Mouse (Mus musculus): ENCODE results near the gene Cln5.

Gene Cln5

GRCm38 (mm10) chr14:103069864-103070611 is at the start of gene Cln5:
Cln5 (plus strand) TSS chr14:103070216.
- DNase-seq (ENCODE audit: low spot score in 2 of 2) = peak; percentile 91 to 95

- no peak for DNase-seq (ENCODE audit: low spot score in 2 of 2)
These were observed 40.8 kb upstream of the Cln5 start for GRCm38 (mm10) chr14:103029203-103029602.

- DNase-seq (ENCODE audit: low spot score in 2 of 2) = peak; percentile 8 to 20
These were observed 36.7 kb upstream of the Cln5 start for GRCm38 (mm10) chr14:103033271-103033823.

GRCm38 (mm10) chr14:103034076-103034475 is 35.9 kb upstream of the Cln5 start:
- no peak for DNase-seq (ENCODE audit: low spot score in 2 of 2)

GRCm38 (mm10) chr14:103037016-103037415 is 33.0 kb upstream of the Cln5 start:
- DNase-seq (ENCODE audit: low spot score in 2 of 2) = no peak

- no peak for DNase-seq (ENCODE audit: low spot score in 2 of 2)
These were observed 23.3 kb upstream of the Cln5 start, which contains the start of gene Acod1 for GRCm38 (mm10) chr14:103046677-103047076. Acod1 (plus strand) TSS chr14:103046977.

GRCm38 (mm10) chr14:103048292-103049086 is 21.5 kb upstream of the Cln5 start:
- DNase-seq (ENCODE audit: low spot score in 2 of 2) = no peak

- peak; percentile 81 for DNase-seq (ENCODE audit: low spot score in 2 of 2)
These were observed 18.8 kb upstream of the Cln5 start for GRCm38 (mm10) chr14:103051159-103051769.

GRCm38 (mm10) chr14:103054731-103055130 is 15.3 kb upstream of the Cln5 start:
- DNase-seq (ENCODE audit: low spot score in 2 of 2) = no peak

GRCm38 (mm10) chr14:103056601-103057000 is 13.4 kb upstream of the Cln5 start:
- DNase-seq (ENCODE audit: low spot score in 2 of 2) = no peak

GRCm38 (mm10) chr14:103058998-103059397 is 11.0 kb upstream of the Cln5 start:
- no peak for DNase-seq (ENCODE audit: low spot score in 2 of 2)

GRCm38 (mm10) chr14:103059495-103059894 is 10.5 kb upstream of the Cln5 start:
- no peak for DNase-seq (ENCODE audit: low spot score in 2 of 2)

GRCm38 (mm10) chr14:103065294-103066167 is 4.5 kb upstream of the Cln5 start:
- DNase-seq (ENCODE audit: low spot score in 2 of 2) = peak; percentile 54 to 70

- no peak for DNase-seq (ENCODE audit: low spot score in 2 of 2)
These were observed 552 bp upstream of the Cln5 start for GRCm38 (mm10) chr14:103069465-103069863.

GRCm38 (mm10) chr14:103070790-103071189 is 774 bp downstream of the Cln5 start:
- peak in 1 of 2 experiments; percentile 31 for DNase-seq (ENCODE audit: low spot score in 2 of 2)

- DNase-seq (ENCODE audit: low spot score in 2 of 2) = no peak
These were observed 1.5 kb downstream of the Cln5 start for GRCm38 (mm10) chr14:103071471-103071870.

- no peak for DNase-seq (ENCODE audit: low spot score in 2 of 2)
These were observed 2.7 kb downstream of the Cln5 start for GRCm38 (mm10) chr14:103072731-103073130.

- no peak for DNase-seq (ENCODE audit: low spot score in 2 of 2)
These were observed 3.8 kb downstream of the Cln5 start for GRCm38 (mm10) chr14:103073825-103074224.

- DNase-seq (ENCODE audit: low spot score in 2 of 2) = no peak
These were observed 5.2 kb downstream of the Cln5 start for GRCm38 (mm10) chr14:103075166-103075565.

GRCm38 (mm10) chr14:103077272-103078005 is 7.4 kb downstream of the Cln5 start:
- DNase-seq (ENCODE audit: low spot score in 2 of 2) = no peak
